Mouse (Mus musculus): ENCODE measurements at regions not wholly inside any gene's neighbourhood (a gene's known extent, or its start where the extent isn't known, plus 50 kb on each side); places are given as distances from the start of the nearest gene placed in this dataset.

DNA sequence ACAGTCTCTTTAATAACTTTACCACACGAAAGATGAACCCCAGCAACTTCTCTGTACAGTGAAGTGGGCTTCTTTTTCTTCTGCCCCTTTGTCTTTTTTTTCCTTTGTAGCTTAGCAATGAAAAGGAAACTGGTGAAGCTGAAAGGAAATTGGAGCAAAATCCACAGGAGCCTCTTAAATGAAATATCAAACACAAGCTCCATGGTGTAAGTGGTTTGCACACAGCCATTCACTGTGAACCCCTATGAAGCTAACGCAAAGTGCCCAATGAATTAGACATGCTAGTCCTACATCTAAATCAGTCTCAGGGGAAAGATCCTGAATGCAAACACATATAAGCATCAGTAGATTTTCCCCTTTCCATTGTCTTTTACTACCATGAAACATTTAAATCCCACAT, 697.5 kb downstream of the Phf3 start:
- TF ChIP-seq POLR2A (IDR thresholded peaks at IDR 0.05; ENCODE audit: extremely low read depth, insufficient read depth, low read length) = no peak
- no peak for TF ChIP-seq CTCF (IDR thresholded peaks at IDR 0.05; ENCODE audit: extremely low read depth, insufficient read depth, low read length)

All from cortical plate, adult 2 months (tissue).